Mouse (Mus musculus) lung, adult 2 months (tissue): ENCODE measurements at regions not wholly inside any gene's neighbourhood (a gene's known extent, or its start where the extent isn't known, plus 50 kb on each side); places are given as distances from the start of the nearest gene placed in this dataset.

ENCODE experiments used
- DNase-seq: peaks from one replicate; pipeline ENCODE4 v3.0.0; 2022
- H3K4me1 ChIP-seq: fragments of 200-500 bp; 2 replicates; pipeline ENCODE4 v1.6.1; 2011; ENCODE audit warnings: low read length; ENCODE audit not compliant: control insufficient read depth, insufficient read depth
- H3K4me3 ChIP-seq: fragments of 200-500 bp; replicated peaks from 2 replicates; pipeline ENCODE3; 2011; ENCODE audit warnings: low read depth, mild to moderate bottlenecking, control low read depth, low read length; ENCODE audit errors: extremely low read depth
- CTCF ChIP-seq: fragments of 200-500 bp; IDR thresholded peaks from 2 replicates; pipeline ENCODE4 v1.5.1; 2011; ENCODE audit warnings: mild to moderate bottlenecking, low read length, control low read depth; ENCODE audit not compliant: insufficient read depth
- POLR2A ChIP-seq: fragments of 200-500 bp; IDR thresholded peaks from 2 replicates; pipeline ENCODE4 v1.6.1; 2011; ENCODE audit warnings: low read depth, mild to moderate bottlenecking, control low read depth, low read length, borderline replicate concordance; ENCODE audit errors: extremely low read depth
- WGBS: fragments of 180-500 bp; shearing (Covaris S2); methylation state at CpG from one replicate; pipeline ENCODE4 v1.1.7; 2018; 5-methylcytosine and 5-hydroxymethylcytosine counted together

DNA sequence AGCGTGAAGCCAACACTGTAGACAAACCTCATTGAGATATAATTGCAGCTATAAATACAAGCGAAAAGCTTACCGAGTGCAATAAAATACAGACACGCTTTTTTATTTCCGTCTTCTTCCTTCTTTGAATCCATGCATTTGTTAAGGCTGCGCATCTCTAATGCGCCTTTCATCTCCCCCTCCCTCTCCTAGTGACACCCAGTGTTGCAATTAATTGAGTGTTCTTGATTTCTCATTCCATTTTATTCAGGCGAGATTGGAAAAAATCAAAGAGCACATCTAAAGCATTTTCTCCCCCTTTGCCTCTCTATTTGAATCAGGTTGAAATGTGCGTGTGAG, 293.2 kb upstream of the Tle4 start:
- H3K4me3 ChIP-seq, result no peak overlapping the region
- no peak for DNase-seq
- no peaks in the 10 kb centered on the region for H3K4me1 ChIP-seq
- TF ChIP-seq POLR2A (no peak), CTCF (no peak)
- WGBS, result 14% methylated on average over 9 of the region's 9 CpGs

DNA sequence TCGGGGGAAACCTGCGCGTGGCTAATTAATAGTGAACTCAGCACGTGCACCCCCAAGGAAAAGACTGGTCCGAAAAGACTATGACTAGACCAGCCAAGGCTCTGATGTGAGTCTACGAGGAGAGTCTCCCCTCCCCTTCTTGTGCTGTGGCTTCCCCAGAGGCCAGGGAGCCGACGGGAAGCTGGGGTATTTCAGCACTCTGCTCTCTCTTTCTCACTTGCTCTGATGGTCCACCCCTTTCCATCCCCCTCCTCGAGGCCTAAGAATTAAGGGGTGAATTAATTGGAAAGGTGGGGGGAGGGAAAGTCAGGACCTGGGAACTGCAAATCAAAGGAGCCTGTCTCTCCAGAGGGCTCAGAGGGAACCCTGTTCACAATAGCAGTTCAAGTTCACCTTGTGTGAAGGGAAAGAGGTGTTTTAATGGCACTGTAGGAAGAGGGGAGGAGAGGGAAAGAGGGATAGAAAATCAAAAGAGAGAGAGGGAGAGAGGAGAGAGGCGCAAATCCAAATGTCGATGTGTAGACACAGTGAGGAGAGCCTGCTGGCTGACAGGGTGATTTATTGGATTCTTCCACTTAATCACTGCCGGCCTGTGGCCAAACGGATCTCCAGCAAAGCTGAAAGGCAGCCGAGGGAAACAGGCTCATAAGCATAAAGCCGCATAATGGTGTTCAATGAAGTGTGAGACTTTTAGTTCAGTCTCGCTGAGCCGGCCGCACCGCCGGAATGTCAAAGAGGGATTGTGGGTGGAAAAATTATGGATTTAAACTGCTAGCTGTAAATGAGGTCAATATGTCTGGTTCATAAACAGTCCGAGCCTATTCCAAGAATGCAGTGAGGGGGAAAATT, 292.6 kb upstream of the Tle4 start:
- TF ChIP-seq CTCF (no peak), POLR2A (no peak)
- no peak for DNase-seq
- no peaks in the 10 kb centered on the region for H3K4me1 ChIP-seq
- H3K4me3 ChIP-seq, result no peak overlapping the region
- 22% methylated on average over 21 of the region's 21 CpGs for WGBS

DNA sequence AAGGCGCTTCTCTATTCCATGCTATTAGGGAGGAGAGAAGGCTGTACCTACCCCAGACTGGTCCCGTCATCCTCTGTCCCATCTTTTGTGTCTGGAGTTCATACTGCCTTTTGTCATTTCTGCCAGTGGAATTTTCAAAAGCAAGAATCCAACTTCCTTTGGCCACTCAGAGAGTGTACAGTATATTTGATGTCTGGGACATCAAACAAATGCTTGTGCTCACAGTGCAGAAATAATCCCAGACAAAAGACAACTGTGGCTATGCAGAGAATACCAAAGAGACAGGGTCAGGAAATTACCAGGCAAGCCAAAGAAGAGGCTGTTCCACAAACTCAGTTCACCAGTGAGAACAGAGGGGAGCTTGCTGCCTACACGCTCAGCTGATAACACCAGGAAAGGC, 291.9 kb upstream of the Tle4 start:
- H3K4me3 ChIP-seq, result no peak overlapping the region
- no peaks in the 10 kb centered on the region for H3K4me1 ChIP-seq
- 66% methylated on average over 3 of the region's 3 CpGs for WGBS
- TF ChIP-seq POLR2A (no peak), CTCF (no peak)
- no peak for DNase-seq

DNA sequence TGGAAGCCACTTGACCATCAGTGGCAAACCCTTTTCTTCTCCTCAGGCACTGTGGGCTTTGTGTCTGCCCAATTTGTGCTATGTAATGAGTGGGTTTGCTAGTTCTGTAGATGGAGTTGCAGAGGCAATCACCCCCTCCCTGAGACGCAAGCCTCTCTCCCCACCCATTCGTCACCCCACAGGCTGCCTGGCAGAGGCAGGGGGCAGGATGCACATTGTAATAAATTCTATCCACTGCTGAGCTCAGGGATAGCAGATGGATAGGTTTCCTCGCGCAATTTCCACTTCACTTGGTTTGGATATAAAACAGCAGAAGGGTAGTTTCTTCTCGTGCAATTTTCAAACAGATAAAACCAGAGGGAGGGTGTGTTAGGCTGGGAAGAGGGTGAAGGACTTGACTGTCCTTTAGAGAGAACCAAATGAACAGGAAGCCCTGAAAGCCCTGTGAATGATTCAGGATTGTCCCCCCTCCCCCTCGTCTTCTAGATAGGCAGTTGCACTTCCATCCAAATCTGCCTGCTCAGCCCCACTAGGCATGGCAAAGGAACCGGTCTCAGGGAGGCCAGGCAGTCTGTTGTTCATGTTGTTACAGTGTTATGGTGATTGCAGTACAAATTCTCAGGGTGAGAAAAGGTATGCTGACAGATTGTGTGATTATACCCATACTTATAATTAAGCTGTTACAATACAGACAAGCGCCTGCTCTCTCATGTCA, 286.0 kb upstream of the Tle4 start:
- H3K4me3 ChIP-seq, result no peak overlapping the region
- DNase-seq, result no peak
- no peak for TF ChIP-seq CTCF
- no peak for TF ChIP-seq POLR2A
- 48% methylated on average over 8 of the region's 8 CpGs for WGBS
- H3K4me1 ChIP-seq, result no peaks in the 10 kb centered on the region

DNA sequence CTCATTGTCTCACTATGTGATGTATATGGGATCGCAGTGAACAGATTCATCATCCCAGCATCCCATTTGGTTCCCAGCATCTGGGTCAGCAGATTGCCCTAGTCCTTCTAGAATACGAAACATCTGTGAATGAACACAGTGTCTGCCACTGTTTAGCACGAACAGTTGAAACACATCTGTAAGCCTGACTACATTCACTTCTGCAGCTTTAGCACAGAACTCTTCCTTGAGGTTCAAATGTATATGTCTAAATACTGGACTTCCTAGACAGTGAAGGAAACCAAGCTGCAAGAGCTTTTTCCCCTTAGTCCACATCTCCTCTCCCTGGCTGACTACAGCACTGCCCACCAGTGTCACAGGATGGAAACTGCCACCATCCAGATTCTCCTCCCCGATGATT, 283.0 kb upstream of the Tle4 start:
- WGBS, result 89% methylated on average over 4 of the region's 4 CpGs
- no peak for DNase-seq
- no peak overlapping the region for H3K4me3 ChIP-seq
- H3K4me1 ChIP-seq, result no peaks in the 10 kb centered on the region
- TF ChIP-seq POLR2A (no peak), CTCF (no peak)

DNA sequence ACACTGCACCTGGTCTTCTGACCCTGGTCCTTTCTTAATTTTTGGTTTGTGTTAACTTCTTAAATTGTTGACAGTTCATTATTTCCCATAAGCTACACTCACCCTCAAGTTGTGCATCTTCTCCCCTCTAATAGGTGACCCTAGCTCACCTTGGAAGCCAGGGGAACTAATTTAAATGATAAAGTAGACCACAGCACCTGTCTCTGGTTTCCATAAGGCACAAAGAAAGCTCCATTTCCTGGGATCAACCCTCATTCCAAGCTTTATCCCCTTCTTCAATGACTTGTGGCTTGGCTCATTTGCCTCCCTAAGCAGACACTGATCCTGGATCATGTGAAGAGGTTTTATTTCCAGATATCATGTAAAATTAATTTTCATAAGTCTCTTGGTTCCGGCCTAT, 276.1 kb upstream of the Tle4 start:
- DNase-seq, result no peak
- TF ChIP-seq POLR2A (no peak), CTCF (no peak)
- 96% methylated on average over 1 of the region's 1 CpGs for WGBS
- Histone ChIP-seq H3K4me3 (no peak overlapping the region), H3K4me1 (no peaks in the 10 kb centered on the region)

DNA sequence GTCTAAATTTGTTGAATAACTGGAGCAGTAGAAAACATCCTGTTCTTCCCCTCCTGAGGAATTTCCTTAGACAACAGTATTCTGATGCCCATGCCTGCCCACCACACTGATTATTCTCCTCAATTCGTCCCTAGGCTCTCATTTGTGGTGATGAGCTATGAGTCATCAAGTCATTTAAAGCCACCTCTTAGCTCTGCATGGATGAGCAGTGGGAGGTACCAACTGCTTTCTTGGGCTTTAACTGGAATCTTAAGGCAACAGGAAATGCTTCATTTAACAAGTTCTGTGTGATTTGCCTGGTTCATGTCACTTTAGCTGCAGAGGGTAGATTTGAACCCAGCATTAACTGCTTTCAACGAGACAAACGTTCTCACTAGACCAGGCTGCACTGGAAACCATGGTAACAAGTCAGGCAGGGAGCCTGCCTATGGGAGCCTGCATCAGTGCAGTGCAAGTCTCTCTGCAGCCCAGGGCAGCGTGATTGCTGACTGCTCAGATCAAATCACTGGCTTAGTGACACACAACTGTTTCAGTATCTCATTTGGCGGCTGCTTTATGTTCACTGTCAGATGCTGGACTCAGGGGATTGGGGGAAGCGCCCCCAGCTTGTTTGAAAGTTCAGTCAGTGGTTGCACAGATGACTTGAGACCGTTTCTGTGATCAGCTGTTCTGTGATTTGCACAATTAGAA, 273.5 kb upstream of the Tle4 start:
- TF ChIP-seq POLR2A, result no peak
- no peak for TF ChIP-seq CTCF
- H3K4me3 ChIP-seq, result no peak overlapping the region
- no peaks in the 10 kb centered on the region for H3K4me1 ChIP-seq
- DNase-seq, result no peak
- 27% methylated on average over 7 of the region's 7 CpGs for WGBS

DNA sequence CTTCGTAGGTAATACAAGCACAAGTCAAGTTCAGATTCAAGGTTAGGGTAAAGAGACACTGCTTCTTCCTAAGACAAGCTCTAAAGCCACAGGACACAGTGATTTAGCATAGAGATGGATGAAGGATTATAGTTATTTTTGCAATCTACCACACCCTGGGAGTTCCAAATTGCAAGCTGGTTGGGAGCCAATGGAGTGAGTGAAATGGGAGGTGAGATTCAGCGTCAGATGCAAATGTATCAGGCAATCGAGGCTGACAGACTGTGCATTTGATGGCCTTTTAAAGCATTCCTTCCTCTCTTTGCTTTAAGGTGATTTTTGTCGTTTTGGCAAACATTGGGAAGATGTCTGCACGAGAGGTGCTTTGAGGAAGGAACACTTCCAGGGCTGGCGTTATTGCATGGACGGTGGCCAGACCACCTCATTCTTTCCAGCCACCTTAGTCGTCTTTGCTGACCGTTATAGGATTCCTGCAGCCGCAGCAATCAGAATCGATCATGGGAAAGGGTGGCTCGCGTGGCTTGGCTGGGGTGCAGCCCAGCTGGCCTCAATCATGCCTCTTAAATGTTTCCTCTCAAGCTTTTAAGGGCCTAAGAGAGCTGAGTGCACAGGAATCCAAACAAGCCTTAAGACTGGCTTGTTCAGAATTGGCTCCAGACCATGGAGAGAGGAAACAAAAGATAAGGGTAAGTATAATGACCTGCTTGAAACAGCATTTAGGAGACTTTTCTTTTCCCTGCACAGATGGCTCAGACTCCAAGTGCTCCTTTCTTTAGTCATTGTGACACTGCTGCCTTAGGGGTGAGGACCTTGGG, 265.0 kb upstream of the Tle4 start:
- TF ChIP-seq CTCF (no peak), POLR2A (no peak)
- H3K4me1 ChIP-seq, result peaks cover 3% of the 10 kb centered on the region; the same call in 1 of the 2 replicates
- 32% methylated on average over 13 of the region's 13 CpGs for WGBS
- H3K4me3 ChIP-seq, result no peak overlapping the region
- DNase-seq, result peak; percentile 28

DNA sequence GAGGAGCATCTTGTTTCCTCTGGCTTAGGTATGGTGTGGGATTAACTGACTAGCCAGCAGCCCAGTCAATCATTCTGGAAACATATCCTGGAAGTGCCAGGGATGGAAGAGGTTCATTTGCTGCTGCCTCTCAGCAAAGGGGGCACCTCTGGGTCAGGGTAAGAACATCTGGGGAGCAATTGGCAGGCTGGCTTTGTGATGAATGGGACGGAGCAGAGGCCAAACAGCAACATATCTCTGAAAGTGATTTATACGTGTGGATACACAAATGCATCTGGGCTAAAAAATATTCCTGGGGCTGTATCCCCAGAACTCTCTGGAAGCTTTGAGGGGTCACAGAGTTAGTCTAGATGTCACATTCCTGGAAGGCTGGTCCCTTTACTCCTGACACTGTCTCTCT, 257.2 kb upstream of the Tle4 start:
- no peak overlapping the region for H3K4me3 ChIP-seq
- no peak for TF ChIP-seq POLR2A
- TF ChIP-seq CTCF, result no peak
- H3K4me1 ChIP-seq, result no peaks in the 10 kb centered on the region
- WGBS, result 63% methylated on average over 2 of the region's 2 CpGs
- no peak for DNase-seq
